Mouse (Mus musculus) CD8-positive naive resting alpha-beta T cell, adult 57 days (primary cell): Measurements from ENCODE around the gene Defa37. TPM values are rescaled to one million over a fixed set of nuclear protein-coding genes. Genes with fewer than 3 reads are reported as not detected.

Experiments used
- total RNA-seq: library from RNA; stranded (reverse); gene quantifications from one replicate; pipeline ENCODE4 v1.2.4, GENCODE M21; 2023

Defa37 gene
- not detected for total RNA-seq

DNA sequence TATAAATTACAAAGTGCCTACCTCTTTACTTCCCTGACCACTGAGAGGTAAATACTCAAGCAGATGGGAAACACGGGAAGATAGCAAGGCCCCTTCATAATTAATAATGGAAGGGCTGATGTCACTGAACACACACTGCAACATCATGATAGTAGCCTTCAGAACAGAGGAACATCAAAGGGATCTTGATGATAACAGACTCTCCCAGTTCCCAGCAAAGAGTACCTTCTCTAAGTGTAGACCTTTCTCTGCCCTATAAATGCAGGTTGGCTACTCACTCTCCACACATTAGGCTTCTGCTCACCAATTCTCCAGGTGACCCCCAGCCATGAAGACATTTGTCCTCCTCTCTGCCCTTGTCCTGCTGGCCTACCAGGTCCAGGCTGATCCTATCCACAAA, at the start of gene Defa37:
Gene Defa37 (plus strand): TSS at position 301 of the 400 bp plus-strand sequence.

DNA sequence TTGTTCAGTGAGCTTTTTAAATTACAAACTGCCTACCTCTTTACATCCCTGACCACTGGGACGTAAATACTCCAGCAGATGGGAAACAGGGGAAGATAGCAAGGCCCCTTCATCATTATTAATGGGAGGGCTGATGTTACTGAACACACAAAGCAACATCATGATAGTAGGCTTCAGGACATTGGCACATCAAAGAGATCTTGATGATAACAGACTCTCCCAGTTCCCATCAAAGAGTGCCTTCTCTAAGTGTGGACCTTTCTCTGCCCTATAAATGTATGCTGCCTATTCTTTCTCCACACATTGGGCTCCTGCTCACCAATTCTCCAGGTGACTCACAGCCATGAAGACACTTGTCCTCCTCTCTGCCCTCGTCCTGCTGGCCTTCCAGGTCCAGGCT, 36.5 kb upstream of the Defa37 start, which contains the start of gene Defa32:
Gene Defa32 (plus strand): TSS at position 301 of the 400 bp plus-strand sequence.

DNA sequence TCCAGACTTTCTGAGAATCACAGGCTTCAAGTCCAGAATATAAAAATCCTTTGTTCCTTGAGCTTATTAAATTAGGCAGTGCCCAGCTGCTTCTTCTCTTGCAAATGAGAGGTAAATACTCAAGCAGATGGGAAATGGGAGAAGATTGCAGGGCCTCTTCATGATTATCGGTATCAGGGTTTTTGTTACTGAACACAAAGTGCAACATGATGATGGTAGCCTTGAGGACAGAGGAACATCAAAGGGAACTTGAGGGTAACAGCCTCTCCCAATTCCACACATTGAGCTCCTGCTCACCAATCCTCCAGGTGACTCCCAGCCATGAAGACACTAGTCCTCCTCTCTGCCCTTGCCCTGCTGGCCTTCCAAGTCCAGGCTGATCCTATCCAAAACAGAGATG, 17.5 kb downstream of the Defa37 start, which contains the start of gene Defa28:
Gene Defa28 (plus strand): TSS at position 301 of the 400 bp plus-strand sequence.

DNA sequence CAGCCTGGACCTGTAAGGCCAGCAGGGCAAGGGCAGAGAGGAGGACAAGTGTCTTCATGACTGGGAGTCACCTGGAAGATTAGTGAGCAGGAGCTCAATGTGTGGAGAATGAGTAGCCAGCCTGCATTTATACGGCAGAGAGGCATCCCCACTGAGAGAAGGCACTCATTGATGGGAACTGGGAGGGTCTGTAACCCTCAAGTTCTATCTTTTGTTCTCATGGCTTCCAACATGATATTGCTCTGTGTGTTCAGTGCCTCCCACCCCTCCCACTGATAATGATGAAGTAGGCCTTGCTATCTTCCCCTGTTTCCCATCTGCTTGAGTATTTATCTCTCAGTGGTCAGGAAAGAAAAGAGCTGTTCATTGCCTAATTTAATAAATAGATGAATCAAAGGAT, 29.2 kb downstream of the Defa37 start, which contains the start of gene Gm7861:
Gene Gm7861 (minus strand): TSS at position 101 of the 400 bp plus-strand sequence.

Other genes with a start within 250 kb of the Defa37 start
- not detected for gene Defa27, start 249.8 kb upstream of the Defa37 start, total RNA-seq
- not detected for gene Defa29, start 238.4 kb upstream of the Defa37 start, total RNA-seq
- gene Defa2, start 186.9 kb upstream of the Defa37 start, total RNA-seq: not detected
- gene Defa33, start 173.6 kb upstream of the Defa37 start, total RNA-seq: not detected
- gene Defa36, start 138.0 kb upstream of the Defa37 start, total RNA-seq: not detected
- gene Gm7849, start 108.8 kb upstream of the Defa37 start, total RNA-seq: not detected
- gene Defa20, start 56.1 kb upstream of the Defa37 start, total RNA-seq: not detected
- gene Defa32, start 36.4 kb upstream of the Defa37 start, total RNA-seq: not detected
- not detected for gene Defa28, start 17.6 kb downstream of the Defa37 start, total RNA-seq
- gene Gm7861, start 29.1 kb downstream of the Defa37 start, total RNA-seq: not detected
- gene Defa26, start 52.8 kb downstream of the Defa37 start, total RNA-seq: not detected
- not detected for gene Defa17, start 90.4 kb downstream of the Defa37 start, total RNA-seq
- gene Defa34, start 100.4 kb downstream of the Defa37 start, total RNA-seq: not detected
- gene AY761184, start 138.3 kb downstream of the Defa37 start, total RNA-seq: not detected
- gene Defa24, start 169.1 kb downstream of the Defa37 start, total RNA-seq: not detected